ENCODE assay signal across 10 mouse cellular contexts in the genomic region with DNA sequence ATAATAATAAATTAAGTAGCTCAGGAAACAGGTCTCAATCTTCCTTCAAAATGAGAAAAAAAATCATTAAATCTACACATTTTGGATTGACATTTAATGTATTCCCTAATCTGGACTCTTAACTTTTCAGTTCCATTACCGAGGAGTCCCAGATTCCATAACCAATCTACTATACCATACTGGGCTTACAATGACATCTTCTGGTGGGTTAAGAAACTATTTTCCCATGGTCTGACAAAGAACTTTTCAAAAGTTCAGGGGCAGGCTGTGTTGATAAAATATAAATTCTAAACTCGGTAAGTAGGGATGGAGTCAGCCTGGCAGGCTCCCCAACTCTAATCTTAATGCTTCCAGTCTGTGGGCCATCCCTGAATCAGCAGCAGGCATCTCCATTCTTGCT. TPM values are rescaled to one million over a fixed set of nuclear protein-coding genes. Genes with fewer than 3 reads are reported as not detected.
DNase-seq lines count a peak whose midpoint lies in the region; ATAC-seq and TF ChIP-seq lines count a peak whose summit lies in the region.
"Had no signal": no experiment of that assay in that cellular context is flagged by ENCODE, and none has a peak within 500 bp of the region (broad histone marks: within the 10 kb centered on the region; RNA-seq: fewer than 3 reads in every experiment).

No protein-coding gene starts in this region.

- no peak for TF ChIP-seq POLR2A in ES-Bruce4 (IDR thresholded peaks at IDR 0.05; ENCODE audit: insufficient read depth, low read length)

- H3K4me3 ChIP-seq in intestine, embryonic 14.5 days (ENCODE audit: low read depth, low read length) = 0 out of 2 replicates have a peak overlapping the region, but pooled peaks have one; percentile 91
- no peak overlapping the region for H3K4me3 ChIP-seq in intestine, embryonic 16.5 days (ENCODE audit: low read length)
- peak overlapping the region; percentile 39; the same call in 1 of the 2 replicates for H3K4me3 ChIP-seq in ES-Bruce4 (ENCODE audit: low read depth, low read length)
- H3K4me3 ChIP-seq in limb, embryonic 10.5 days = peak overlapping the region; percentile 84; the same call in 1 of the 2 replicates

- TF ChIP-seq CTCF in ES-Bruce4 (IDR thresholded peaks at IDR 0.05; ENCODE audit: low read depth, low read length) = no peak

- peaks cover 7% of the 10 kb centered on the region; the same call in 1 of the 2 replicates for H3K4me1 ChIP-seq in intestine, embryonic 14.5 days (replicated peaks; ENCODE audit: control insufficient read depth, insufficient read depth, low read length)
- peaks cover 2% of the 10 kb centered on the region; the same call in 1 of the 2 replicates for H3K4me1 ChIP-seq in intestine, embryonic 16.5 days (ENCODE audit: control insufficient read depth, insufficient read depth, low read length)
- H3K4me1 ChIP-seq in ES-Bruce4 (ENCODE audit: control insufficient read depth, insufficient read depth, low read length) = no peaks in the 10 kb centered on the region
- peaks cover 12% of the 10 kb centered on the region; the same call in 1 of the 2 replicates for H3K4me1 ChIP-seq in limb, embryonic 10.5 days

- 41% methylated on average over 2 of the region's 2 CpGs for WGBS in intestine, embryonic 14.5 days
- WGBS in intestine, embryonic 16.5 days = 35% methylated on average over 2 of the region's 2 CpGs
- 73% methylated on average over 2 of the region's 2 CpGs for WGBS in limb, embryonic 10.5 days

- DNase-seq in intestine, embryonic 14.5 days (ENCODE audit: low spot score) = no peak
- peak; percentile 58 for DNase-seq in 416B (ENCODE audit: low read depth)
- DNase-seq in limb, embryonic 10.5 days (ENCODE audit: low spot score) = no peak
- no peak for DNase-seq in spleen, postnatal 10 days (ENCODE audit: low spot score in 2 of 2)
- DNase-seq: adrenal gland, adult 2 months; thymus, adult 18-20 months had no signal

- H3K9me3 ChIP-seq in intestine, embryonic 14.5 days (ENCODE audit: control insufficient read depth, low read length) = no peaks in the 10 kb centered on the region
- no peaks in the 10 kb centered on the region for H3K9me3 ChIP-seq in intestine, embryonic 16.5 days (ENCODE audit: control insufficient read depth, low read length)
- no peaks in the 10 kb centered on the region for H3K9me3 ChIP-seq in ES-Bruce4 (replicated peaks; ENCODE audit: control insufficient read depth, insufficient read depth, low read length, poor library complexity, severe bottlenecking)
- no peaks in the 10 kb centered on the region for H3K9me3 ChIP-seq in limb, embryonic 10.5 days (replicated peaks)
- H3K9me3 ChIP-seq: heart, embryonic 10.5 days had no signal

- no peak for ATAC-seq in intestine, embryonic 14.5 days (replicated peaks; ENCODE audit: low FRiP score, low TSS enrichment, low read depth)
- ATAC-seq in intestine, embryonic 16.5 days = no peak
- ATAC-seq in CD4-positive, CD25-positive, alpha-beta regulatory T cell, adult 4 months = no peak

- H3K36me3 ChIP-seq in intestine, embryonic 14.5 days (ENCODE audit: control insufficient read depth, insufficient read depth, low read length) = 0 out of 2 replicates have a peak, but pooled peaks cover 3% of the 10 kb centered on the region
- H3K36me3 ChIP-seq in intestine, embryonic 16.5 days (ENCODE audit: control insufficient read depth, insufficient read depth, low read length) = no peaks in the 10 kb centered on the region
- peaks cover 7% of the 10 kb centered on the region for H3K36me3 ChIP-seq in ES-Bruce4 (ENCODE audit: control insufficient read depth, insufficient read depth, low read length, poor library complexity, severe bottlenecking)
- H3K36me3 ChIP-seq in limb, embryonic 10.5 days = peaks cover 13% of the 10 kb centered on the region

- H3K4me2 ChIP-seq in intestine, embryonic 14.5 days (ENCODE audit: low read length) = peak overlapping the region; percentile 63; the same call in 1 of the 2 replicates
- no peak overlapping the region for H3K4me2 ChIP-seq in intestine, embryonic 16.5 days (ENCODE audit: low read depth, low read length)

- no peak overlapping the region for H3K9ac ChIP-seq in intestine, embryonic 14.5 days (ENCODE audit: low read length)
- no peak overlapping the region for H3K9ac ChIP-seq in intestine, embryonic 16.5 days (ENCODE audit: low read depth, low read length)
- no peak overlapping the region for H3K9ac ChIP-seq in ES-Bruce4 (ENCODE audit: low read depth, poor library complexity, severe bottlenecking)

- H3K27me3 ChIP-seq in intestine, embryonic 14.5 days (replicated peaks; ENCODE audit: control insufficient read depth, insufficient read depth, low read length) = no peaks in the 10 kb centered on the region
- H3K27me3 ChIP-seq in intestine, embryonic 16.5 days (replicated peaks; ENCODE audit: control insufficient read depth, insufficient read depth, low read length) = no peaks in the 10 kb centered on the region
- no peaks in the 10 kb centered on the region for H3K27me3 ChIP-seq in ES-Bruce4 (ENCODE audit: control insufficient read depth, insufficient read depth, low read length, poor library complexity, severe bottlenecking)
- H3K27me3 ChIP-seq in limb, embryonic 10.5 days (ENCODE audit: low read depth, poor library complexity, severe bottlenecking) = no peaks in the 10 kb centered on the region

- TF ChIP-seq EP300 in ES-Bruce4 (IDR thresholded peaks at IDR 0.05; ENCODE audit: insufficient read depth, low read depth, low read length) = no peak

- H3K27ac ChIP-seq in intestine, embryonic 14.5 days (ENCODE audit: low read depth) = no peak overlapping the region
- no peak overlapping the region for H3K27ac ChIP-seq in intestine, embryonic 16.5 days (ENCODE audit: low read length)
- no peak overlapping the region for H3K27ac ChIP-seq in ES-Bruce4 (ENCODE audit: insufficient read depth, low read length)
- no peak overlapping the region for H3K27ac ChIP-seq in limb, embryonic 10.5 days
- H3K27ac ChIP-seq: heart, embryonic 10.5 days had no signal

RNA-seq across cellular contexts. Expression of gene Cenpp, which starts 1.4 kb away (rescaled TPM):
- polyA plus RNA-seq in intestine, embryonic 14.5 days (2014; fragmentation: Nextera tagmentation; extraction: Ambion mirVana) = 28.3 and 29.3 TPM in 2 replicates
- 18.0 and 19.9 TPM in 2 replicates for polyA plus RNA-seq in intestine, embryonic 16.5 days (2015; fragmentation: Nextera tagmentation; extraction: Ambion mirVana)
- polyA plus RNA-seq in ES-Bruce4 (2011; ENCODE audit: insufficient read depth, insufficient read length, low read depth, missing spikeins) = 25.6 and 27.2 TPM in 2 replicates
- 34.0 and 37.7 TPM in 2 replicates for polyA plus RNA-seq in limb, embryonic 10.5 days (2016; fragmentation: Nextera tagmentation; extraction: Ambion mirVana)
- polyA plus RNA-seq in CD4-positive, CD25-positive, alpha-beta regulatory T cell, adult 4 months (2017; shearing (Covaris generic)) = 1 to 10 TPM; 3.0 to 4.0 TPM

RNA-seq across cellular contexts. Expression of gene Nol8, which starts 1.7 kb away (rescaled TPM):
- polyA plus RNA-seq in intestine, embryonic 14.5 days (2014; fragmentation: Nextera tagmentation; extraction: Ambion mirVana) = 15.4 and 16.1 TPM in 2 replicates
- 12.3 and 13.4 TPM in 2 replicates for polyA plus RNA-seq in intestine, embryonic 16.5 days (2015; fragmentation: Nextera tagmentation; extraction: Ambion mirVana)
- 52.0 and 58.4 TPM in 2 replicates for polyA plus RNA-seq in ES-Bruce4 (2011; ENCODE audit: insufficient read depth, insufficient read length, low read depth, missing spikeins)
- 19.4 and 20.7 TPM in 2 replicates for polyA plus RNA-seq in limb, embryonic 10.5 days (2016; fragmentation: Nextera tagmentation; extraction: Ambion mirVana)
- polyA plus RNA-seq in CD4-positive, CD25-positive, alpha-beta regulatory T cell, adult 4 months (2017; shearing (Covaris generic)) = 10 to 100 TPM; 48.0 to 55.4 TPM

RNA-seq across cellular contexts. Expression of gene Iars, which starts 30.8 kb away (rescaled TPM):
- polyA plus RNA-seq in intestine, embryonic 14.5 days (2014; fragmentation: Nextera tagmentation; extraction: Ambion mirVana) = 96.1 and 101 TPM in 2 replicates
- polyA plus RNA-seq in intestine, embryonic 16.5 days (2015; fragmentation: Nextera tagmentation; extraction: Ambion mirVana) = 79.7 and 82.2 TPM in 2 replicates
- polyA plus RNA-seq in ES-Bruce4 (2011; ENCODE audit: insufficient read depth, insufficient read length, low read depth, missing spikeins) = 263 and 268 TPM in 2 replicates
- 106 and 117 TPM in 2 replicates for polyA plus RNA-seq in limb, embryonic 10.5 days (2016; fragmentation: Nextera tagmentation; extraction: Ambion mirVana)
- polyA plus RNA-seq in CD4-positive, CD25-positive, alpha-beta regulatory T cell, adult 4 months (2017; shearing (Covaris generic)) = 10 to 100 TPM; 34.9 to 48.6 TPM

RNA-seq across cellular contexts. Expression of gene Ogn, which starts 43.3 kb away (rescaled TPM):
- polyA plus RNA-seq in intestine, embryonic 14.5 days (2014; fragmentation: Nextera tagmentation; extraction: Ambion mirVana) = 56.9 and 64.8 TPM in 2 replicates
- 58.7 and 60.5 TPM in 2 replicates for polyA plus RNA-seq in intestine, embryonic 16.5 days (2015; fragmentation: Nextera tagmentation; extraction: Ambion mirVana)
- polyA plus RNA-seq in ES-Bruce4 (2011; ENCODE audit: insufficient read depth, insufficient read length, low read depth, missing spikeins) = 0.24 and 0.26 TPM in 2 replicates
- polyA plus RNA-seq in limb, embryonic 10.5 days (2016; fragmentation: Nextera tagmentation; extraction: Ambion mirVana) = 1.3 and 1.7 TPM in 2 replicates
- under 1 TPM; 0.16 to 0.30 TPM for polyA plus RNA-seq in CD4-positive, CD25-positive, alpha-beta regulatory T cell, adult 4 months (2017; shearing (Covaris generic))
